Mouse (Mus musculus): ENCODE measurements at regions not wholly inside any gene's neighbourhood (a gene's known extent, or its start where the extent isn't known, plus 50 kb on each side); places are given as distances from the start of the nearest gene placed in this dataset.

- no peak for TF ChIP-seq CTCF (IDR thresholded peaks at IDR 0.05; ENCODE audit: borderline replicate concordance, insufficient read depth, low read depth, low read length)
- TF ChIP-seq POLR2A (IDR thresholded peaks at IDR 0.05; ENCODE audit: borderline replicate concordance, insufficient read depth, low read length): no peak
Measured at GRCm38 (mm10) chr16:95815206-95815731, 113.4 kb downstream of the Ets2 start.
